Mouse (Mus musculus) CD4-positive, CD25-positive, alpha-beta regulatory T cell, adult 2 months (primary cell): ENCODE results near the gene Nup85.

Experiments
- DNase-seq: peaks from one replicate; pipeline ENCODE4 v3.0.0-alpha.2; 2012; ENCODE audit warnings: low read depth, low spot score

The Nup85 gene

GRCm38 (mm10) chr11:115582913-115583606 lies 18.8 kb downstream of the Nup85 start:
- DNase-seq: no peak

DNA sequence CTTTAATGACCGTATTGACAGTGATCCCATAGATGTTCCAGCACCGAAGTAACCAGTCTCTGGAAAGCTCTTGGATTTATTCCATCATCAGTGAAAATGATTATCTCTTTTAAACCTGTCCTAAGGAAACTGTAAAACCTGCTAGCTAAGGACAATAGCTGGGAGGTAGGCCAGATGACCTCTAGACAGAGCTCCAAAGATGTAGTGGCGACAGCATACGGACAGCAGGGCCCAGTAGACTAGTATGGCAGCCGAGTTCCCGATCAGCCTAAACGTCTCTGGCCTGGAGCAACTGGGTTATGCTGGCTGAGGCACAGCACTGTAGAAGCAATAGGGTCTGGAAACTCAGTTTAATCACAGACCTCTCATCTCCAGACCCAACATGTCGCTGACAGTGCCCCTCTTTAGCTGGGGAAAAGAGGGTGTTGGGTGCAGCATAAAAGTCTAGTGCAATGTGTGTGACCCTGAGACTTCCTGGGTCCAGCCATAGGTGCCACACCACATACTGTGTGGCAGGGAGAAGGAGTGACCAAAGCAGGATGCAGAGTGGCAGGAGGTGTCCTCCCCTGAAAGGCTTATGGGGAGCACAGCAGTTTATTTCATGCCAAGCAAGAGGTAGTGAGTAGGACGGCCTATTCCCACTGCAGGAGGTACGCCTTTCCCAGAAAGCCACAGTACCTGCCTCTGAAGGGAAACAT lies 20.3 kb downstream of the Nup85 start:
- no peak for DNase-seq

DNA sequence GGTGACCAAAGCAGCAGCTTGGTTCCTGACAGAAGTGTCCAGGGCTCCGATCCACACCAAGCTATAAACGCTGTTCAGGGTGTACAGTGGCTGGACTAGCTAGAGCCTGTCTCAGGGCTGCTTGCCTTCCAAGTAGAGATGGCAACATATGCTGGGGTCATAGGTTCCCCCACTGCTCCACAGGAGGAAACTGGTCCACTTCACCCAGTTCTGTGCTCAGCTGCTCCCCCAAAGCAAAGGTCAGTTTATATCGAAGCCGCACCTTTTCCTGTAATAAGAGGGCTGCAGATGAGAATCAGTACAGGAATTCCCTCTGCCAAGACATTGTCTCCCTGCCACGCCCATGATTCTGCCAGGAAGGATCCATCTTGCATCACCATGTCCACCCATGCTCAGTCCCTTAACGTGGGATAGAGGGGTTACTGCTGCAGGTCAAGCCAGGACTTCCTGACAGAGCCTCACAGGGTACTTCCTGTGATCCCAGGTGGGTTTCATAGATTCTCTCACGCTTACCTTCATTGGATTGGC lies 21.4 kb downstream of the Nup85 start:
- DNase-seq: no peak

GRCm38 (mm10) chr11:115586403-115586802 lies 22.2 kb downstream of the Nup85 start:
- no peak for DNase-seq

DNA sequence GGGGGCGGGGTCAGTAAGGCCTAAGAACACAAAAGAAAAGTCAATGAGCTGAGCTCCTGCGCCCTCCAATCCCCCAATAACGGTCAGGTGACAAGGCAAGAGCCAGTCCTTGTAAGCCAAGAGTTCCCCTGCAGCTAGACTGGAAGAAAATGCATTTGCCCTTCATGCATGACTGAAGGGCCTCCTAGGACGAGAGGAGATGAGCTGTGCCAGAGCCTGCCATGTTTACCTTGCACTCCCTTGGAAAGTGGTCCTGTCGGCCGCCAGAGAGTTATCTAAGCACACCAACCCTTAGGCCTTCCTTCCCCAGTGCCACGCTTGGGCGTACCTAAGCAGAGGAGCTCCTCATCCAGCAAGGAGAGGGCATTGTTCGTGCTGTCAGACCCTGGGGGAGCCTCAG lies 23.8 kb downstream of the Nup85 start:
- no peak for DNase-seq

DNA sequence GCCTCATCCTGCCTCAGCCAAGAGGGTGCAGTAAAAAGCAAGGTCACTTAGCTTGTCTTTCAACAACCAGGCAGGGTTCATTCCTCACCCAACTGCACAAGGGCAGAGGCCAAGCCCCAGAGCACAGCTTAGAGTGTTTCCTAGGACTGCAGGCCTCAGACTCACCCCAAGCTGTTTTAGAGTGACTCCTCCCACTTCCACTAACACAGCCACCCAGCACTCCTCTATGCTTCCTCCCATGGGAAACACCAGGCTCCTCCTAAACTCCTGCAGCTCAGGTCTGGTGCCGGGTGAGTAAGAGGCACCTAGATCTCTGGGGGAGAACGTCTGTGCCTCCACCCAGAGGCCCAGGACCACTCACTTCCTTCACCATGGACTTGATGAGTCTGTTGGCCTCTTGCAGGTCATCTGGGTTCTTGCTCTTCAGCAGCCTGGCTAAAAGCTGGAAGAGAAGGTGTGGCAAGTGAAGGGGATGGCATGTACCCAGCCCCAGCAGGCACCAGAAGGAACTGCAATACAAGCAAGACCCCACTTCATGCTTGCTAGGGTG lies 26.4 kb downstream of the Nup85 start:
- DNase-seq: no peak

DNA sequence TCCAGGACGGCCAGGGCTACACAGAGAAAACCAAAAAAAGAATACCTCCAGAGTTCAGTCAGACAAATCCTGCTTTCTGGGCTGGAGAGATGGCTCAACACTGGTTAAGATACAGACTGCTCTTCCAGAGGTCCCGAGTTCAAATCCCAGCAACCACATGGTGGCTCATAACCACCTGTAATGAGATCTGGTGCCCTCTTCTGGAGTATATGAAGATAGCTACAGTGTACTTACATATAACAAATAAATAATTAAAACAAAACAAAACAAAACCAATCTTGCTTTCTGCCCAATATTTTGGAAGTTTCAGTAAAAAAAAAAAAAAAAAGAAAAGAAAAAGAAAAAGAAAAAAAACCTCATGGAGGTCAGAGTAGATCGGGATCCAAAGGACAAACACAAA lies 31.0 kb downstream of the Nup85 start:
- no peak for DNase-seq

DNA sequence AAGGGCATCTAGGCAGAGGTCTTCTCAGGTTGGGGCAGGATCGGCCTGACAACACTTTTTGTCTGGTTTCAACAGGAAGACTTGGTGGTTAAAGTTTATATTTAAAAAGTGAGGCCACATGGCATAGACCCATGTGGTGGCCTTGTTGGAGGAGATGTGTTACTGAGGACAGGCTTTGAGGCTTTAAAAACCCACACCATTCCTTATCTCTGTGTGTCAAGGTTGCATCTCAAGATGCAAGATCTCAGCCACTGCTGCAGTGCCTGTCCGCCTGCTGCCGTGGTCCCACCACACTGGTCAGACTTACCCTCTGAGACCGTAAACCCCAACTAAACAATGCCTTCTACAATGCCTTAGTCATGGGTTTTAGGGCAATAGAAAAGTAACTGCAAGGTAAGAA lies 34.1 kb downstream of the Nup85 start:
- no peak for DNase-seq

- no peak for DNase-seq
Measured at GRCm38 (mm10) chr11:115599722-115600121, 35.5 kb downstream of the Nup85 start.

- no peak for DNase-seq
Measured at GRCm38 (mm10) chr11:115600743-115601142, 36.5 kb downstream of the Nup85 start.

- no peak for DNase-seq
Measured at GRCm38 (mm10) chr11:115601174-115601573, 36.9 kb downstream of the Nup85 start.

DNA sequence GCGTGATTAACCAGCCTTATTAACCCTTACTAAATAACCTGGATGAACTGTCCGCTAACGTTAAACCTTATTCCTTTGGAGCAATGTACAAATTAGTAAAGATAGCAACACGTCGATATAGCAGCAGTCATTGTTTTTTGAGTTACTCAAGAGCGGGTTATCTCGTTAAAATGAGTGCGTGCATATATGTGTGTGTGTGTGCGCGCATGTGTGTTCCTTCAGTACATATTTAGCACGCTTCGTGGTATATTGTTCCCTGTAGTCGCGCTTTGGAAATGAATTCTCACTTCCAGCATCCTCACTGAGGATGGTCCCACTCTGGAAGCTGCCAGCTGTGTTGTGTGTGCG lies 38.9 kb downstream of the Nup85 start:
- DNase-seq: no peak

DNA sequence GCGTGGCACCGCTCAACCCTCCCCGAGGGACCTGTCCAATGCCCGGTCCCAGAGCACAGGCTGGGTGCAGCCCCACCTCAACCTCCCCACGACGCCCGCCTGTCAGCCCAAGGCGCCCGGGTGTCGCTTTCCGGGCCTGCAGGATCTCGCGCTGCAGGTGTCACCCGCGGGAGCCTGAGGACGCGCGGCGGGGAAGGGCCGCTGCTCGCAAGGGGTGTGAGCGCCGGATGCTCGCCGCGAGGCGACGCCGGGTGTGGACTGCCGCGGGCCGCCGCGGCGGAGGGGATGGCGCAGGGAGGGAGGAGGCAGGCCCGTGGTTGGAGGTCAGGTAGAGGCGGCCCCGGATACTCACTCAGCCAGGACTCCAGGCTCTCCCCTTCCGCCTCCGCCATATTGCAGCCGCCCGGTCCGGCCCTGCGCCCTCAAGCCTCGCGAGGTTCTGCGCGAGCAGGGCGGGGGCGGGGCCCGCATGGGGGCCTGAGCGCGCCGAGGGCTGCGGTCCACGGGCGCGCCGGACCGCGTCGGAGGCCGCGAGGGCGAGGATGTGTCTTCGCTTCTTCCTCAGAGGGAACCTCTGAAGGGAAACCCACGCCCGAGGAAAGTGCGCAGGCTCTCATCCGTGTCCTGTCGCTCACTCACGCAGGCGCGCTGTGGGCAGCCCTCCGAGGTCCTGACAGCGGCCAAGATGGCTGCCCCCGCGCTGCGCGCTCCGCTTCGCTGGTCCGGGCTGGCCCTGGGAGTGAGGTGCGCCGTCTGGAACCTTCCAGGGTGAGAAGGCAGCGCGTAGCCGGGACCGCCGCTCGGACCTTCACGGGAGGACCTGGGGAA lies 39.5 kb downstream of the Nup85 start, which contains the start of the genes Mrps7 and Gga3:
Mrps7 (plus strand) TSS at position 450 of the 828 bp plus-strand sequence.
Gga3 (minus strand) TSS at position 576 of the 828 bp plus-strand sequence.
- peak; percentile 96 for DNase-seq

DNA sequence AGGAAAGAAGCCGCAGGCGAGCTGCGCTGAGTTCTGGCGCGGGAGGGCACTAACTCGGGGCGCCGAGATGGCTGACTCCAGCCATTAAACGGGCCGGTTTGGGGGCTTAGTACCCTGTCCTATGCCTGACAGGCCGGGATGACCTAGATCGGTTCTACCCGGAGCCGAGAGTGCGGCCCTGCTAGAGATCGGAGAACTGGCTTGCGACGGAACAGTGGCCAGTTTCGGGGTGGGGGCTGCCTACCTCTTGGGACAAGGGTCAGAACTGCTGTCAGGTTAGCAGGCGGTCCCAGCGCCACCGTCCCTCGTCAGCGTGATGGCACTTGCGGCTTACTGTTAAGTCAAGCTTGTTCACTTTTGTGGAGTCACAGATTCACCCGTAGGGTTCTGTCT lies 40.1 kb downstream of the Nup85 start:
- DNase-seq: no peak

DNA sequence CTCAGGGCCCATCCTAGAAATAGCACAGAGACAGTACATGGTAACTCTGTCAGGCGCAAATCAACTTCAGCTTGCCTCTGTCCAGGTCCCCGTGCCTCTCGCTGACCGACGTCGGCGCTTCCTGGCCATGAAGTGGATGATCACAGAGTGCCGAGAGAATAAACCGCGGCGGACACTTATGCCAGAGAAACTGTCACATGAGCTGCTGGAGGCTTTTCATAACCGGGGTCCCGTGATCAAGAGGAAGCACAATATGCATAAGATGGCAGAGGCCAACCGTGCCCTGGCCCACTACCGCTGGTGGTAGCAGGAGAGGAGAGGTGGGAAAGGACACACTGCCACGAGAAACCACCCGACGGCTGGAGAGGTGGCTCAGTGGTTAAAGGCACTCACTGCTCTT lies 42.5 kb downstream of the Nup85 start:
- no peak for DNase-seq

DNA sequence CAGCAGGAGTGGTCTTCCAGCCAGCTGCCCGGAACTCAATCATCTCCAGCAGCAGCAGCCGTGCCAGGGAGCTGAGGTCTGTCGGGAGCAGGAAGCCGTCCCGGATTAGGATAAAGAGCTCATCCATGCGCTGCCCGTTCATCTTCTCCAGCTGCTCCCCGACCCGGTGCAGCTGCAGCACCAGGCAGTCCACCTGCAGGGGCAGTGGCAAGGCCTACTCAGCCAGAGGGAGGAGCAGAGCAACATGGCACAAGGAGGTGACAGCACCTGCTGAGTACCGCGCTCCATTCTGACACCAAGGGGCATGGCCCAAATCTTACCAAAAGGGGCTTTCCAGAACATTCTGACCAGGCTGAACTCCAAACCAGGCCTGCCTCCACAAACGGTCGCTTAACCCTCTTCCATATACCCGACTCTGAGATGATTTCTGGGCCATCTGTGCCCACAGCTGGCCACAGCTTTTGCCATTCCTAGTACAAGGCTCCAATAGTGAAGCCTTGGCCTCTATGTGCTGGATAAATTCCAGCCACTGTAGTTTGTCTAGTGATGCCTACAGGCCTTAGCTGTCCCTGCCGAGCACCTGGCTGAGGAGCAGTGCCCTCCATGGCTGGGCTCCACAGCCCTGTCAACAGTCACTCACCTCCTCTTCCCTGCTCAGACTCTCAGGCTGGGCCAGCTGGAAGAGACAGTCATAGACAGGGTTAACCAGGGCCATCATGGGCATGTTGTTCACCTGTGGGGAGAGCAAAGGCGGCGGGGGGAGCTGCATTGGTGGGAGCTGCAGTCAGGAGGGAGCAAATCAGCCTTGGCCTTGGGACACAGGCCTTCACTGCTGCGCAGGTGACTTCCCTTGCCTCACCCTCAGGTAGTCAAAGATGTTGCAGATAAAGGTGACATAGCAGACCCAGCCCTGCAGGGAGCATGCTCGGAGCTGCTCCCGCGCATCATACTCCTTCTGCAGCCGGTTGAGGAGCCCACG lies 44.5 kb downstream of the Nup85 start:
- no peak for DNase-seq

GRCm38 (mm10) chr11:115609576-115609975 lies 45.3 kb downstream of the Nup85 start:
- no peak for DNase-seq

DNA sequence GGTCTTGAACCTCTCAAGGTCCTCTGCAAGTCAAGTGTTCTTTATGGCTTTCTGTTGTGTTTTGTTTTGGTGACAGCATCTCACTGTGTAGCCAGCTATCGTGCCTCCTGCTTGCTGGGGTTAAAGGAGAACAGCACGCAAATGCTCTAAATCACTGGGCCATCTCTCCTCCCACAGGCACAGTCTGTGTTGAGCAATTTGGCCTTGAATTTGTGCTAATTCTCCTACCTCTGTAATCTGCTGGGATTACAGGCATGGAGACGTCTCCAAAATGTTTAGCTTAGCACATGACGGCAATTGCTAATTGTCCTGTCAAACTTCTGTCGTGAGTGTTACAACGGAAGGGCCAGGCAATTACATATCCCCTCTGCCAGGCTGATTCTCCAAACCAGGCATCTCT lies 46.9 kb downstream of the Nup85 start:
- no peak for DNase-seq

DNA sequence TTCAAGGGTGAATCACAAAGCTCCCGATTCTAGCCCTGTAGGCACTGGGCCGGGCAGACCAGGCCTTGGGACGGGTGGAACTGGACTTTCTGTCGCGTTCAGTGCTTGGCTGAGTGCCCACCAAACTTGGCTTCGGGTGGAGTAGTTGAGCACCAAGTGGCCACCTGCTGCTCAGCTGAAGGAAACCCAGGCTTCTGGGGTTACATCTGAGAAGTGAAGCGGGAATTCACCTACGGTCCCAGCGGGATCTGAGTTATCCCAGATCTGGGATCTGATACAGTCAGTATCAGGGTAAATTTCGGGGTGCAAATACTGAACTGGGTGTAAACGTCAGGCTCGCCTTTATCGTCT lies 47.8 kb downstream of the Nup85 start:
- DNase-seq: peak; percentile 55

DNA sequence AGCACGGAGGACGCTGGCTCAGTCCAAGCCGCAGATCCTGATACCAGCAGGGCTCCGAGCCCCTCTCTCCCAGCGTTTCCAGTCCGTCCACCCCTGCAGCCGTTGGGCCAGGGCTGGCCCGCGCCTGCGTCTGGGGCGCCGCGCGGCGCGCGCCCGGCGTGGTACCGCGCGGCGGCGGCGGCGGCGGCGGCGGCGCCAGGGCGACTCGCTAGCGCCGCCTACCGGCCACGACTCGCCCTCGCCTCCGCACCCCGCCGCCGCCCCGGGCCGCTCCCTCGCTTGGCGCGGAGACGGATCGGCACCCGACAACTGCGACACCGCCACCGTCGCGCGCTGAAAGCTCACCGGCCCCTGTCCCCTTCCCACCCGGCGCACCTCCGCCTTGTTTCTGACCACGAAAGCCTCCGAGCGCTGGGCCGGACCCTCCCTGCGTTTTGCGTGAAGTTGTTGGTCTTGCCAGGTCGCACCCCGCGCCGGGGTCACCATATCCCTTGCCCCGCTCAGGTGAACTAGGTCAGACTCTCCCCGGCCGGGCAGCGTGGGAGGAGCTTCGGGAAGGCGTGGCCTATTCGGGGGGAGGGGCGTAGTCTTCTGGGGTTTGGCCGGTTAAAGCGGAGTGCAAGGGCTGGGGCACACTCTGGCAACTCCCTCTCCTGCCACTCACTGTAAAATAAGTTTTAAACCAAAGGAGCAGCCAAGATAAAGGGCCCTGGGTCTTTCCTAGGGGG lies 48.3 kb downstream of the Nup85 start, which contains the start of gene Mif4gd:
Mif4gd (minus strand) TSS at position 560 of the 728 bp plus-strand sequence.
- peak; percentile 94 for DNase-seq
